Mouse (Mus musculus): Measurements from ENCODE around the gene Pdgfa. TPM values are rescaled to one million over a fixed set of nuclear protein-coding genes. Genes with fewer than 3 reads are reported as not detected.

The Pdgfa gene
- total and polyA plus RNA-seq, 2 experiments from 2014 or later: 47.5 to 54.4 TPM

GRCm38 (mm10) chr5:138991734-138992133 lies 5.4 kb downstream of the Pdgfa start:
- Histone ChIP-seq H3K4me1 (ENCODE audit: insufficient read depth, low read length) (peaks cover 21% of the 10 kb centered on the region), H3K9ac (replicated peaks; ENCODE audit: low read length) (no peak overlapping the region), H3K4me2 (ENCODE audit: low read depth, low read length) (no peak overlapping the region), H3K4me3 (ENCODE audit: low read length) (no peak overlapping the region), H3K9me3 (ENCODE audit: low read length) (no peaks in the 10 kb centered on the region), H3K36me3 (ENCODE audit: insufficient read depth, low read length) (peaks cover 11% of the 10 kb centered on the region; the same call in 1 of the 2 replicates), H3K27ac (no peak overlapping the region), H3K27me3 (ENCODE audit: insufficient read depth, low read length) (peaks cover 4% of the 10 kb centered on the region; the same call in 1 of the 2 replicates)
- TF ChIP-seq CTCF (IDR thresholded peaks at IDR 0.05; ENCODE audit: low read depth): no peak
- WGBS: 45% methylated on average over 4 of the region's 4 CpGs
- no peak for ATAC-seq
- no peak for DNase-seq (ENCODE audit: low spot score)

- DNase-seq (ENCODE audit: low spot score): no peak
- H3K9ac ChIP-seq (replicated peaks; ENCODE audit: low read length): no peak overlapping the region
- peaks cover 21% of the 10 kb centered on the region for H3K4me1 ChIP-seq (ENCODE audit: insufficient read depth, low read length)
- H3K9me3 ChIP-seq (ENCODE audit: low read length): no peaks in the 10 kb centered on the region
- WGBS: 50% methylated on average over 7 of the region's 7 CpGs
- H3K36me3 ChIP-seq (ENCODE audit: insufficient read depth, low read length): peaks cover 15% of the 10 kb centered on the region; the same call in 1 of the 2 replicates
- no peak for TF ChIP-seq CTCF (IDR thresholded peaks at IDR 0.05; ENCODE audit: low read depth)
- no peak overlapping the region for H3K4me3 ChIP-seq (ENCODE audit: low read length)
- ATAC-seq: no peak
- peaks cover 4% of the 10 kb centered on the region; the same call in 1 of the 2 replicates for H3K27me3 ChIP-seq (ENCODE audit: insufficient read depth, low read length)
- no peak overlapping the region for H3K27ac ChIP-seq
- H3K4me2 ChIP-seq (ENCODE audit: low read depth, low read length): no peak overlapping the region
Observed at GRCm38 (mm10) chr5:138990659-138991380, 6.3 kb downstream of the Pdgfa start.

GRCm38 (mm10) chr5:138989567-138989966 lies 7.6 kb downstream of the Pdgfa start:
- H3K9ac ChIP-seq (replicated peaks; ENCODE audit: low read length): no peak overlapping the region
- H3K27ac ChIP-seq: no peak overlapping the region
- H3K36me3 ChIP-seq (ENCODE audit: insufficient read depth, low read length): peaks cover 20% of the 10 kb centered on the region; the same call in 1 of the 2 replicates
- H3K9me3 ChIP-seq (ENCODE audit: low read length): no peaks in the 10 kb centered on the region
- no peak for TF ChIP-seq CTCF (IDR thresholded peaks at IDR 0.05; ENCODE audit: low read depth)
- no peak overlapping the region for H3K4me3 ChIP-seq (ENCODE audit: low read length)
- peaks cover 4% of the 10 kb centered on the region; the same call in 1 of the 2 replicates for H3K27me3 ChIP-seq (ENCODE audit: insufficient read depth, low read length)
- no peak for DNase-seq (ENCODE audit: low spot score)
- no peak for ATAC-seq
- WGBS: 62% methylated on average over 6 of the region's 6 CpGs
- no peak overlapping the region for H3K4me2 ChIP-seq (ENCODE audit: low read depth, low read length)
- H3K4me1 ChIP-seq (ENCODE audit: insufficient read depth, low read length): peaks cover 21% of the 10 kb centered on the region

- H3K4me3 ChIP-seq (ENCODE audit: low read length): no peak overlapping the region
- no peak overlapping the region for H3K4me2 ChIP-seq (ENCODE audit: low read depth, low read length)
- H3K9me3 ChIP-seq (ENCODE audit: low read length): no peaks in the 10 kb centered on the region
- ATAC-seq (no peak), DNase-seq (ENCODE audit: low spot score) (peak; percentile 69)
- peaks cover 4% of the 10 kb centered on the region; the same call in 1 of the 2 replicates for H3K27me3 ChIP-seq (ENCODE audit: insufficient read depth, low read length)
- H3K9ac ChIP-seq (replicated peaks; ENCODE audit: low read length): no peak overlapping the region
- peak; percentile 19; the same call in 1 of the 2 replicates for TF ChIP-seq CTCF (IDR thresholded peaks at IDR 0.05; ENCODE audit: low read depth)
- 23% methylated on average over 9 of the region's 9 CpGs for WGBS
- H3K27ac ChIP-seq: no peak overlapping the region
- H3K36me3 ChIP-seq (ENCODE audit: insufficient read depth, low read length): peaks cover 21% of the 10 kb centered on the region; the same call in 1 of the 2 replicates
- peaks cover 21% of the 10 kb centered on the region for H3K4me1 ChIP-seq (ENCODE audit: insufficient read depth, low read length)
Observed at GRCm38 (mm10) chr5:138988764-138989163, 8.4 kb downstream of the Pdgfa start.

- DNase-seq (ENCODE audit: low spot score) (no peak), ATAC-seq (no peak)
- Histone ChIP-seq H3K4me3 (ENCODE audit: low read length) (no peak overlapping the region), H3K27ac (no peak overlapping the region), H3K9ac (replicated peaks; ENCODE audit: low read length) (no peak overlapping the region), H3K4me1 (ENCODE audit: insufficient read depth, low read length) (peaks cover 14% of the 10 kb centered on the region), H3K4me2 (ENCODE audit: low read depth, low read length) (no peak overlapping the region), H3K9me3 (ENCODE audit: low read length) (no peaks in the 10 kb centered on the region), H3K36me3 (ENCODE audit: insufficient read depth, low read length) (peaks cover 23% of the 10 kb centered on the region; the same call in 1 of the 2 replicates), H3K27me3 (ENCODE audit: insufficient read depth, low read length) (peaks cover 4% of the 10 kb centered on the region; the same call in 1 of the 2 replicates)
- no peak for TF ChIP-seq CTCF (IDR thresholded peaks at IDR 0.05; ENCODE audit: low read depth)
- 51% methylated on average over 10 of the region's 10 CpGs for WGBS
Observed at GRCm38 (mm10) chr5:138987994-138988393, 9.2 kb downstream of the Pdgfa start.

- Histone ChIP-seq H3K9ac (replicated peaks; ENCODE audit: low read length) (no peak overlapping the region), H3K27ac (no peak overlapping the region), H3K9me3 (ENCODE audit: low read length) (no peaks in the 10 kb centered on the region), H3K4me1 (ENCODE audit: insufficient read depth, low read length) (no peaks in the 10 kb centered on the region), H3K27me3 (ENCODE audit: insufficient read depth, low read length) (no peaks in the 10 kb centered on the region), H3K4me3 (ENCODE audit: low read length) (no peak overlapping the region), H3K36me3 (ENCODE audit: insufficient read depth, low read length) (peaks cover 22% of the 10 kb centered on the region; the same call in 1 of the 2 replicates), H3K4me2 (ENCODE audit: low read depth, low read length) (no peak overlapping the region)
- DNase-seq (ENCODE audit: low spot score): no peak
- no peak for ATAC-seq
- no peak for TF ChIP-seq CTCF (IDR thresholded peaks at IDR 0.05; ENCODE audit: low read depth)
- 94% methylated on average over 8 of the region's 9 CpGs for WGBS
Observed at GRCm38 (mm10) chr5:138981921-138982320, 15.2 kb downstream of the Pdgfa start.

- Histone ChIP-seq H3K4me1 (ENCODE audit: insufficient read depth, low read length) (no peaks in the 10 kb centered on the region), H3K4me2 (ENCODE audit: low read depth, low read length) (no peak overlapping the region), H3K9me3 (ENCODE audit: low read length) (no peaks in the 10 kb centered on the region), H3K27ac (no peak overlapping the region), H3K27me3 (ENCODE audit: insufficient read depth, low read length) (no peaks in the 10 kb centered on the region), H3K9ac (replicated peaks; ENCODE audit: low read length) (no peak overlapping the region), H3K36me3 (ENCODE audit: insufficient read depth, low read length) (peaks cover 16% of the 10 kb centered on the region; the same call in 1 of the 2 replicates), H3K4me3 (ENCODE audit: low read length) (no peak overlapping the region)
- no peak for DNase-seq (ENCODE audit: low spot score)
- ATAC-seq: no peak
- no peak for TF ChIP-seq CTCF (IDR thresholded peaks at IDR 0.05; ENCODE audit: low read depth)
- 84% methylated on average over 9 of the region's 9 CpGs for WGBS
Observed at GRCm38 (mm10) chr5:138980608-138981007, 16.6 kb downstream of the Pdgfa start.
